Mouse (Mus musculus): ENCODE results near the gene Tes3-ps. TPM values are rescaled to one million over a fixed set of nuclear protein-coding genes. Genes with fewer than 3 reads are reported as not detected.

Gene Tes3-ps
- polyA plus RNA-seq (2015; fragmentation: Illumina TruSeq; extraction: RNeasy Lipid Tissue Mini Kit (QIAGEN cat#74804); ENCODE audit: insufficient read depth, low read depth, low replicate concordance) = not detected

DNA sequence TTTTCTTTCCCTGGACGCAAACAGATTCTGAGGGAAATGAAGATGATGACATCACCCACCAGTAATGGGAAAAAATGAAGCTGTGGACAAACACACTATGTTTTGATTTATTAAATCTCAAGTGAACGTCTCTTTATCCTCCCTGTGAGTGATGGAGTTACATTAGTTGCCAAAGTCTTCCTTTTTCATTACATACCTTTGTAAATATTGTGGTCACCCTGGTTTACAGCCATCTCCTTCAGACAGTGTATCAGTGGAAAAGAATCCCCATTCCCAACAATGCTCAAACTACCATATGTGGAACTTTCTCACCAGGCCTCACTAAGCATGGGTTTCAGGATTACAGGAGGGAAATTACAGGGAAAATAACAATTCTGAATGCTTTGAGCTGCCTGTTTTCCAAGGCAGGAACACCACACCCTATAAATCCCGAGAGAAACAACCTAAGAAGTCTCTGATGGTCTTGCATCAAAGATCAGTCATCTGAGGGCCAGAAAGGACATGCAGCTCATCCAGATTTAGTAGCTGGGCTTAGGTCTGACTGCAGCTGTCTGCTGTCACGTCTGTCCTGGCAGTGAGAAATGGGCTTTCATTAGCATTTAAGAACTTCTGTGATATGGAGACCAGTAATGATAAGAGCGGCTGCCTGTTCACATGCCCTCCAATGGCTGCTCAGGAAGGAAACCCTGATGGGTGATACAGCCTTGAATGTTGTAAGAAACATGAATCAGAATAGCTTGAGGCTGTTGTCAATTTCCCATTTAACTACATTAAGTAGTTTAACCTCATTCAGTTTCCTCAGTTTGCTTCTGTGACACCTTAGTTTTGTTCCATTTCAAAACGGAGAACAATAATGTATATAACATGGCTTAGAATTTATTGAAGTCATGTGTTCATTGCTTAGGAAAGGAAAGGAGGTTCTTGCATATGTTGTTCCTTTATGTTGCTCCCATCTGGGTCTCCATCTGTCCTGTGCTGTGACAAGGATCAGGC, at the start of gene Tes3-ps:
Gene Tes3-ps, plus strand, starts transcription at position 943 of the 993 bp plus-strand sequence.

DNA sequence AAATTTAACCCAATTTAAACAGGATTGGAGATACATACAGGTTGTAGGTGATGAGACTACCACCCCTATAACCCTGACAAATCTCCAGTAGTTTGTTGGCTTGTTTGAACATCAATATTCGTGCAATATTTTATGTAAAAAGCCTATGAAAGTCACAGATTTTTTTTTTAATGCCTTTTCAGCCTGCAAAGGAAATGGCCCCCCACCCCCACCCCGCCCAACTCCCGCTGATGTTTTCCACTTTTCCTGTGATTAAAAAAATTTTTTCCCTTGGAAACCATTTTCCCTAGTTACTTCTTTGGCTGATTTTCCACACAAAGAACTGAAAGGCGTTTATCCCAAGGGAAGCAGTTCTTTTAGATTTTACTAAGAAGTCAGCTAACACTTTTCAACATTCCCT, 11.4 kb downstream of the Tes3-ps start, which contains the start of gene Ecm2:
Gene Ecm2, plus strand, starts transcription at position 301 of the 400 bp plus-strand sequence.

DNA sequence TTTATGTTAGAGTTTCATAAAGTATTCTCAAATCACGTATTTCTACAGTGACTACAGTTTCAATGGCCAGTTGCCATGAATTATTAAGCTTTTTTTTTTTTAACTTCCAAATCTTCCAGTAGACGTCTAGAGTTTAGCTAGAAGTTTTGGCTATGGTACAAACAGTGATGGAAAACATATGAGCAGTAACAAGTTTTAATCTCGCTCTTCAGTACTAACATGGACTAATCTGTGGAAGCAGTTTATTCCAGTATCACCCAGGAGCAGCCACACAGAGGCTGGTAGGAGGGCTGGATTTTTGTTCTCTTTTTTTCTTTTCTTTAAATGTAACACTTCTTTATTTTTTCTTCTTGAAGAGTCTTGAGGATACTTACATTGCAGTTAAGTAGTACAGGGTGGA, 51.2 kb downstream of the Tes3-ps start, which contains the start of gene Aspn:
Gene Aspn, plus strand, starts transcription at position 165 of the 400 bp plus-strand sequence.

Other genes starting within 250 kb of the Tes3-ps start
- 0.87 TPM for gene Susd3, start 244.6 kb upstream of the Tes3-ps start, polyA plus RNA-seq (2015; fragmentation: Illumina TruSeq; extraction: RNeasy Lipid Tissue Mini Kit (QIAGEN cat#74804); ENCODE audit: insufficient read depth, low read depth, low replicate concordance)
- 0.61 TPM for gene Fgd3, start 173.0 kb upstream of the Tes3-ps start, polyA plus RNA-seq (2015; fragmentation: Illumina TruSeq; extraction: RNeasy Lipid Tissue Mini Kit (QIAGEN cat#74804); ENCODE audit: insufficient read depth, low read depth, low replicate concordance)
- gene Bicd2, start 151.7 kb upstream of the Tes3-ps start, polyA plus RNA-seq (2015; fragmentation: Illumina TruSeq; extraction: RNeasy Lipid Tissue Mini Kit (QIAGEN cat#74804); ENCODE audit: insufficient read depth, low read depth, low replicate concordance) = 7.6 TPM
- gene Ippk, start 72.1 kb upstream of the Tes3-ps start, polyA plus RNA-seq (2015; fragmentation: Illumina TruSeq; extraction: RNeasy Lipid Tissue Mini Kit (QIAGEN cat#74804); ENCODE audit: insufficient read depth, low read depth, low replicate concordance) = 3.1 TPM
- gene Ecm2, start 11.5 kb downstream of the Tes3-ps start, polyA plus RNA-seq (2015; fragmentation: Illumina TruSeq; extraction: RNeasy Lipid Tissue Mini Kit (QIAGEN cat#74804); ENCODE audit: insufficient read depth, low read depth, low replicate concordance) = 4.7 TPM
- 5.0 TPM for gene Aspn, start 51.1 kb downstream of the Tes3-ps start, polyA plus RNA-seq (2015; fragmentation: Illumina TruSeq; extraction: RNeasy Lipid Tissue Mini Kit (QIAGEN cat#74804); ENCODE audit: insufficient read depth, low read depth, low replicate concordance)
- 0.66 TPM for gene Omd, start 89.1 kb downstream of the Tes3-ps start, polyA plus RNA-seq (2015; fragmentation: Illumina TruSeq; extraction: RNeasy Lipid Tissue Mini Kit (QIAGEN cat#74804); ENCODE audit: insufficient read depth, low read depth, low replicate concordance)
- gene Ogn, start 114.7 kb downstream of the Tes3-ps start, polyA plus RNA-seq (2015; fragmentation: Illumina TruSeq; extraction: RNeasy Lipid Tissue Mini Kit (QIAGEN cat#74804); ENCODE audit: insufficient read depth, low read depth, low replicate concordance) = 27.6 TPM
- gene Cenpp, start 159.5 kb downstream of the Tes3-ps start, polyA plus RNA-seq (2015; fragmentation: Illumina TruSeq; extraction: RNeasy Lipid Tissue Mini Kit (QIAGEN cat#74804); ENCODE audit: insufficient read depth, low read depth, low replicate concordance) = not detected
- 4.5 TPM for gene Nol8, start 159.8 kb downstream of the Tes3-ps start, polyA plus RNA-seq (2015; fragmentation: Illumina TruSeq; extraction: RNeasy Lipid Tissue Mini Kit (QIAGEN cat#74804); ENCODE audit: insufficient read depth, low read depth, low replicate concordance)
- gene Iars, start 188.8 kb downstream of the Tes3-ps start, polyA plus RNA-seq (2015; fragmentation: Illumina TruSeq; extraction: RNeasy Lipid Tissue Mini Kit (QIAGEN cat#74804); ENCODE audit: insufficient read depth, low read depth, low replicate concordance) = 12.5 TPM